Mouse (Mus musculus): ENCODE results near the gene Lysmd1.

Gene Lysmd1

DNA sequence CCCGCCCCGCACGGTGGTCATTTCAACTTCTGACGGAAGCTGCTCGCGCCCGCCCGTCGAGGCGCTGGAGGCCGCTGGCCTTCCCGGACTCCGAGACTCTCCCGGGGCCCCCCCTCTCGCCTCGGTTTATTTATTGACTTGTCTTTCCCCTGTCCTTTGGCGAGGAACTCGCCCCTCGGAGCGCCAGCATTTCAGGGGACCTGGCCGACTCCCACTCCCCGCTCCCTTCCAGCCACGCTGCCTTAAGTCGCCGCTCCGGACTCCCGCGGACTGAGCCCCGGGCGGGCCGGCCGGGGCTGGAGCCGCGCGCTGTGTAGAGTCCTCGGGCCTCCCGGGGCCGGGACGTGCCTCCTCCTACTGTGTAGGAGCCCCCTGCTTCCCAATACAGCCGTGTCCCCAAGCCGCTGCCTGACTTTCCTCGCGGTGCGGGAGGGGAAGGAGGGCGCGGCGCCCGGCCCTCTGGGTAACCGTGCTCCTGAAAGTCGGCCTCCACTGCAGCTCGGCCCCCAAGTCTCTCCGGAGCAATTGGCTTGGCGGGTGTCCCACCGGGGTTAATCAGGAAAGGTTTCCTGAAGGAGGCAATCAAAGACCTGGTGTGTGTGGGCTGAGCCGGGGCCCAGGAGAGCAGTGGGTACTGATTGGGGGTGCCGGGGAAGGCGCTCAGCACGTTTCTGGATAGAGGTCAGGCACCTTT, 39.5 kb downstream of the Lysmd1 start:
- DNase-seq (ENCODE audit: low spot score in 2 of 2) = peak in 1 of 2 experiments; percentile 36

GRCm38 (mm10) chr3:95174011-95174592, 40.2 kb downstream of the Lysmd1 start:
- peak; percentile 79 to 93 for DNase-seq (ENCODE audit: low spot score in 2 of 2)

DNA sequence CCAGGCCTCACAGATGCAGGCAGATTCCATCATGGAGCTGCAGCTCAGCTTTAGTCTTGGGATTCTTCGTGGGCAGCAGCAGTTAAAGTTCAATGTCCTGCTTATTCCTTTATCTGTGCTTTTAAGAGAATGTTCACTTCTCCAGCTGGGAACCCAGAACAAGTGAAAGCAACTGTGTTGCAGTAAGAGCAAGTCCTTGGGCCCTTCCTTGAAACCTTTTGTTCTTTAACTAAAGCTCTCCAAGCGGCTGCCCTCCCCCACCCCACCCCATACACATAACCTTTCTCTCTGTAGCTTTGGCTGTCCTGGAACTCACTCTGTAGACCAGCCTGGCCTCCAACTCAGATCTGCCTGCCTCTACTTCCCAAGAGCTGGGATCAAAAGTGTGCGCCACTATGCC, 42.6 kb downstream of the Lysmd1 start:
- DNase-seq (ENCODE audit: low spot score in 2 of 2) = no peak

DNA sequence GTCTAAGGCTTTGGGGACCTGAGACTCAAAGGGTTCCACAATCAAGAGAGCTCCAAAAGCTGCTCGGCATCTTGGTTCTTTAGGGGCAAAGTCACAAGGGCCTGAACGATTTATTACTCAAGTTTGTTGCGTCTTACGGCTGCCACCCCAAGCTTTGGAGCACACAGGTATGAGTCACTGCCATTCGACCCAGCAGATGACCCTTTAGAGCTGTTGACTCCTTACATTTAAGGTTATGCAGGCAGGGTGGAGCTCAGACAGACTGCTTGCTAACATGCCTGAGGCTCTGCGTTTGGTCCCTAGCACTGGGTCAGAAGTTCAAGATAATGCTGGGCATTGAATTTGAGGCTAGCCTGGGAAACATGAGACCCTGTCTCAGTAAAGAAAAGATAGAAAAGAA, 43.7 kb downstream of the Lysmd1 start:
- DNase-seq (ENCODE audit: low spot score in 2 of 2) = no peak

DNA sequence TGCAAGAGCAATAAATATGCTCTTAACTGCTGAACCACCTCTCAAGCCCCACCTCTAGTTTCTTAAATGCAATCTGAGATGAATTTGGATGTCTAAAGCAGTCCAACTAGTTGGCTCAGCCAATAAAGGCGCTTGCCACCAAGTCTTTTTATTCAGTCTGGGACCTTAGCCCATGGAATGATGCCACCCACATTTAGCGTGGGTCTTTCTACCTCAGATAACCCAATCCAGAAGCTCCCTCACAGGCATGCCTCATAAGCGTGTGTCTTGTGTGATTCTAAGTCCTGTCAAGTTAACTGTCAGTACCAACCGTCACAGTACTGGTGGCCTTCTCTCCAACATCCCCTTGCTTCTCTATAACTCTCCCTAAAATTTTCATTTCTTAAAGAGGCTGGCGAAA, 45.1 kb downstream of the Lysmd1 start:
- no peak for DNase-seq (ENCODE audit: low spot score in 2 of 2)

DNA sequence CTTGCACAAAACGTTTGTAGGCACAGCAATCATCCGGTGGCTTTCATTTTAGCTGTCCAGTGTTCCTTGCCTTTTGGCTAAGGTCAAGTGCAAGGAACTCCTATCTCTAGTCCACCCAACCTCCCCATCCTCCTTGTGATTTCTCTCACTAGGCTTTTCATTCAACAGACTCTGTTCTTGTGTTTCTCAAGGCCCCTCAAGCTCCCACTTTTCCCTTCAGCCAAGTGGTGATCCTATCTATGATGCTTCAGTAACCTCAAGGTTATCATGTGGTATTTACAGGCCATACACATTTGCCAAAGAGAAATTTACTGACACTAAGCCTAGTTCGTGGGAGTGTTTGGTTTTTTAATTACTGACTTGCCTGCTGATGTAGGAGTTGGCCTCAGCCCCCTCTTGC, 46.0 kb downstream of the Lysmd1 start:
- no peak for DNase-seq (ENCODE audit: low spot score in 2 of 2)

DNA sequence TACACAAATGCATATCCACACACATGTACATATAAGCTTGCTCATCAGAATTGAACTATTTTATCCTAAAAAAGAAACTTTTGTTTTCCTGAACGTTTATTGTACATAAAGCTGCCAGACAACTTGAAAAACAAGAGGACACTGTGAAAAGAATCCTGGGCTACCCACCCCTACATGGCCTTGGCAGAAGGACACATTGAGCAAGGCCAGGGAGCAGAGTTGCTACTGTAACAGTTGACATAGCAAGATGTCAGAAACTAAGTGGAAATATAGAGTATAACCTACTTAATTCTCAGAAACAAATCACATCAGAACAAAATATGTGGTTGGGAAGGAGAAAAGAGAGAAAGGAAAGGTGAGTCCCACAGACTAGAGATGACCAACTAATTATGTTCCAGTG, 48.0 kb downstream of the Lysmd1 start:
- DNase-seq (ENCODE audit: low spot score in 2 of 2) = no peak

- DNase-seq (ENCODE audit: low spot score in 2 of 2) = no peak
Measured at GRCm38 (mm10) chr3:95184796-95185577, 51.1 kb downstream of the Lysmd1 start.

DNA sequence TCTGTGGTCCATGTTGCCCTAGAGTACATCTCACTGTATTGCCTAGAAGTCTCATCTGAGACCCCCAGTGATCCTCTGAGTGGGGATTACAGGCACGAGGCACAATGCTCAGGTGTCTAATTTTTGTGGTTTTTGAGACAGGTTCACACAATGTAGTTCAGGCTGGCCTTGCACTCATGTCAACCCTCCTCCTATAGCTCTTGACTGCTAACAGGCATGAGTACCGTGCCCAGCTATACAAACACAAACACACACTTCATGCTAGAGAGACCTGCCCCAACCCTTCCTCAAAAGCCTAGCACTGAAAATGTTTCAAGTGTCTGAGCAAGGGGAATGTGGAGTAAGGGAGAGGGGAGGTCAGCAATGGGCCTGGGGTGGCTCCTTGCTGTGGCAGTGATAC, 52.2 kb downstream of the Lysmd1 start:
- DNase-seq (ENCODE audit: low spot score in 2 of 2) = no peak

DNA sequence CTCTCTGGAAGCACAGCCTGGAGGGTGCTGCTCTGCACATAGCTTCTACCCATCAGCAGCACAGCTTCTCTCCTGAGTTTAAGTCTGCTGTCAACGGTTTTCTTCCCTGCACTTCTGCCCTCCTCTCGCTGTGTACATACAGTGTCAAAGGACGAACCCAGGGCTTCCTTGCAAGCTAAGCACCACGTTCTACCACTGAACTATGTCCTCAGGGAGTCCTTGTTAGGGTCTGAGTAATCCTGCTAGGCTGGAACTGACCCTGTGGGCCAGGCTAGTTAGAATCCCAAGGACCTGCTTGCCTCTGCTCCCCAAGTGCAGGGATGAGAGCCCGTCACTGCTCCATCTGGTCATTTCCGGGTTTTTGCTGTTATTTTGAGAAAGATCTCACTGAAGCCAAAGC, 53.0 kb downstream of the Lysmd1 start:
- DNase-seq (ENCODE audit: low spot score in 2 of 2) = no peak
